Mouse (Mus musculus): ENCODE measurements around the gene Ccdc106.

DNA sequence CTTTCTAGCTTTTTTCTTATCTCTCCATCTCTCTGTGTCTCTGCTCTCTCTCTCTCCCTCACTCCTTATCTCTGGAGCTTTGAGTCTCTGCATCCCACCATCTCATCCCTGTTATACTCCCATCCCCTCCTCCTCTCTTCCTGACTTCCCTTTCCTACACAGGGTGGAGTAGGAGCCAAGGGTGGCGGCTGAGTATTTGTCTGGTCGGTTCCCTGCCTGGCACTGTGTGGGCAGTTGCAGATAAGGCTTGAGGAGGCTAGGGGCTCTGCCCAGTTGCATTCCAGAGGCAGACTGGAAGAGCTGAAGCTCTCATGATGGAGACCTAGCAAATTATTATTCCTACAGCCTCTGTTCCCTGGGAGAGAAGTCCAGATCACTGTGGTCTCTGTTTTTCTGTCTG lies 32.1 kb upstream of the Ccdc106 start:
- TF ChIP-seq MAFK (IDR thresholded peaks at IDR 0.05; ENCODE audit: insufficient read depth, low read depth, low read length): no peak
- TF ChIP-seq ZC3H11A (IDR thresholded peaks at IDR 0.05; ENCODE audit: borderline replicate concordance, low read depth, low read length): no peak
- TF ChIP-seq HCFC1 (IDR thresholded peaks at IDR 0.05; ENCODE audit: borderline replicate concordance, insufficient read depth, low read length): no peak

Data from ES-E14 (cell line).